Mouse (Mus musculus) adrenal gland, postnatal 14 days (tissue): ENCODE data around the gene 4931423N10Rik. TPM values are rescaled to one million over a fixed set of nuclear protein-coding genes. Genes with fewer than 3 reads are reported as not detected.

ENCODE experiments used
- DNase-seq: peaks from one replicate; pipeline ENCODE4 v3.0.0; 2021; ENCODE audit warnings: mixed read lengths
- long read RNA-seq, 2 experiments: library from polyadenylated mRNA; stranded (forward); transcript quantifications; one replicate each; pipeline ENCODE4 v2.0.0; 2021
- total RNA-seq: library from RNA; stranded (reverse); gene quantifications from 2 replicates; pipeline ENCODE4 v1.2.3, GENCODE M21; 2021

4931423N10Rik gene
- total RNA-seq = not detected in 2 replicates
- long read RNA-seq, experiment 1 = 0 reads
- long read RNA-seq, experiment 2 = 0 reads

- DNase-seq = no peak
These were observed at the start of gene 4931423N10Rik for GRCm38 (mm10) chr2:23207070-23207526. 4931423N10Rik (plus strand) TSS chr2:23207476.

- no peak for DNase-seq
These were observed 35.0 kb upstream of the 4931423N10Rik start for GRCm38 (mm10) chr2:23172305-23172704.

- DNase-seq = no peak
These were observed 12.9 kb upstream of the 4931423N10Rik start for GRCm38 (mm10) chr2:23194366-23194765.

- no peak for DNase-seq
These were observed 6.2 kb upstream of the 4931423N10Rik start for GRCm38 (mm10) chr2:23201034-23201433.

- DNase-seq = no peak
These were observed 4.2 kb upstream of the 4931423N10Rik start for GRCm38 (mm10) chr2:23202900-23203670.

GRCm38 (mm10) chr2:23213661-23214060, 6.4 kb downstream of the 4931423N10Rik start:
- no peak for DNase-seq

- no peak for DNase-seq
These were observed 17.9 kb downstream of the 4931423N10Rik start for GRCm38 (mm10) chr2:23225199-23225598.

- no peak for DNase-seq
These were observed 21.2 kb downstream of the 4931423N10Rik start for GRCm38 (mm10) chr2:23228463-23228862.

GRCm38 (mm10) chr2:23234065-23234773, 26.9 kb downstream of the 4931423N10Rik start:
- DNase-seq = peak; percentile 12

GRCm38 (mm10) chr2:23290991-23291390, 83.7 kb downstream of the 4931423N10Rik start:
- peak; percentile 56 for DNase-seq

- DNase-seq = no peak
These were observed 107.6 kb downstream of the 4931423N10Rik start for GRCm38 (mm10) chr2:23314869-23315268.

Other genes starting within 250 kb of the 4931423N10Rik start
- gene Abi1, start 167.2 kb upstream of the 4931423N10Rik start, total RNA-seq = 66.9 and 67.6 TPM in 2 replicates
- 66.1 and 75.1 TPM in 2 replicates for gene Acbd5, start 139.3 kb upstream of the 4931423N10Rik start, total RNA-seq
- 4.6 and 4.7 TPM in 2 replicates for gene Mastl, start 51.5 kb upstream of the 4931423N10Rik start, total RNA-seq
- 99.4 and 101 TPM in 2 replicates for gene Yme1l1, start 51.1 kb upstream of the 4931423N10Rik start, total RNA-seq
- gene Nxph2, start 113.8 kb downstream of the 4931423N10Rik start, total RNA-seq = not detected in 2 replicates